Mouse (Mus musculus) thymus, adult 2 months (tissue): ENCODE measurements around the gene Capn15. TPM values are rescaled to one million over a fixed set of nuclear protein-coding genes. Genes with fewer than 3 reads are reported as not detected.

Source experiments
- DNase-seq: peaks from one replicate; pipeline ENCODE4 v3.0.0; 2021
- H3K27ac ChIP-seq: fragments of 200-500 bp; 2 replicates; pipeline ENCODE4 v1.5.1; 2012; ENCODE audit warnings: low read length, control low read depth; ENCODE audit not compliant: control insufficient read depth, insufficient read depth
- H3K27me3 ChIP-seq: fragments of 200-500 bp; 2 replicates; pipeline ENCODE4 v1.6.1; 2012; ENCODE audit warnings: mild to moderate bottlenecking, low read length, moderate library complexity, mixed read lengths; ENCODE audit not compliant: control insufficient read depth, insufficient read depth
- H3K36me3 ChIP-seq: fragments of 200-500 bp; 2 replicates; pipeline ENCODE4 v1.6.1; 2012; ENCODE audit warnings: mild to moderate bottlenecking, low read length, moderate library complexity; ENCODE audit not compliant: control insufficient read depth, insufficient read depth
- H3K4me1 ChIP-seq: fragments of 200-500 bp; replicated peaks from 2 replicates; pipeline ENCODE4 v1.6.1; 2012; ENCODE audit warnings: low read length; ENCODE audit not compliant: control insufficient read depth, insufficient read depth
- H3K4me3 ChIP-seq: fragments of 200-500 bp; 2 replicates; pipeline ENCODE4 v1.5.1; 2012; ENCODE audit warnings: mild to moderate bottlenecking, low read length, control low read depth, moderate library complexity; ENCODE audit not compliant: control insufficient read depth, insufficient read depth
- CTCF ChIP-seq: fragments of 200-500 bp; IDR thresholded peaks from 2 replicates; pipeline ENCODE4 v1.5.1; 2012; ENCODE audit warnings: mild to moderate bottlenecking, control low read depth, low read length, moderate library complexity, borderline replicate concordance; ENCODE audit not compliant: control insufficient read depth, poor library complexity, insufficient read depth; ENCODE audit errors: extremely low read depth
- POLR2A ChIP-seq: fragments of 200-500 bp; IDR thresholded peaks from 2 replicates; pipeline ENCODE4 v1.6.1; 2012; ENCODE audit warnings: mild to moderate bottlenecking, low read length, control low read depth, moderate library complexity; ENCODE audit not compliant: control insufficient read depth, poor library complexity, insufficient read depth; ENCODE audit errors: extremely low read depth
- WGBS: fragments of 180-500 bp; shearing (Covaris S2); methylation state at CpG from one replicate; pipeline ENCODE4 v1.1.7; 2018; 5-methylcytosine and 5-hydroxymethylcytosine counted together
- polyA plus RNA-seq: library from polyadenylated mRNA; depleted of rRNA; stranded (reverse); fragments of >200 nt; gene quantifications from 2 replicates; pipeline ENCODE4 v1.2.3, GENCODE M21; 2012

Capn15 gene
- polyA plus RNA-seq, 1 experiment: 80.7 TPM

- WGBS: 100% methylated on average over 2 of the region's 2 CpGs
- no peaks in the 10 kb centered on the region for H3K4me1 ChIP-seq
- TF ChIP-seq POLR2A: no peak
- no peak for TF ChIP-seq CTCF
Observed at GRCm38 (mm10) chr17:26003864-26004263, 18.3 kb upstream of the Capn15 start.

GRCm38 (mm10) chr17:25998425-25998824 is 12.8 kb upstream of the Capn15 start:
- Histone ChIP-seq H3K4me3 (no peak overlapping the region), H3K36me3 (no peaks in the 10 kb centered on the region), H3K27ac (no peak overlapping the region), H3K27me3 (no peaks in the 10 kb centered on the region), H3K4me1 (no peaks in the 10 kb centered on the region)
- no peak for DNase-seq
- TF ChIP-seq POLR2A (no peak), CTCF (no peak)
- 97% methylated on average over 11 of the region's 11 CpGs for WGBS

More at GRCm38 (mm10) chr17:26003864-26004263, 18.3 kb upstream of the Capn15 start:
- Histone ChIP-seq H3K36me3 (no peaks in the 10 kb centered on the region), H3K27me3 (no peaks in the 10 kb centered on the region), H3K4me3 (no peak overlapping the region), H3K27ac (no peak overlapping the region)
- DNase-seq: no peak

GRCm38 (mm10) chr17:25993489-25993888 is 7.9 kb upstream of the Capn15 start:
- 91% methylated on average over 3 of the region's 3 CpGs for WGBS
- H3K36me3 ChIP-seq: no peaks in the 10 kb centered on the region
- no peaks in the 10 kb centered on the region for H3K4me1 ChIP-seq
- no peaks in the 10 kb centered on the region for H3K27me3 ChIP-seq
- H3K4me3 ChIP-seq: no peak overlapping the region
- TF ChIP-seq POLR2A (no peak), CTCF (no peak)
- H3K27ac ChIP-seq: no peak overlapping the region
- DNase-seq: no peak

- Histone ChIP-seq H3K27ac (no peak overlapping the region), H3K4me3 (no peak overlapping the region), H3K36me3 (no peaks in the 10 kb centered on the region), H3K4me1 (no peaks in the 10 kb centered on the region), H3K27me3 (no peaks in the 10 kb centered on the region)
- no peak for DNase-seq
- WGBS: 95% methylated on average over 4 of the region's 4 CpGs
- TF ChIP-seq POLR2A (no peak), CTCF (no peak)
Observed at GRCm38 (mm10) chr17:25992274-25992673, 6.7 kb upstream of the Capn15 start.

- WGBS: 27% methylated on average over 5 of the region's 5 CpGs
- H3K4me3 ChIP-seq: no peak overlapping the region
- TF ChIP-seq POLR2A (no peak), CTCF (no peak)
Observed at GRCm38 (mm10) chr17:25990331-25990730, 4.7 kb upstream of the Capn15 start.

GRCm38 (mm10) chr17:25984556-25985305 is 865 bp downstream of the Capn15 start:
- Histone ChIP-seq H3K4me3 (peak overlapping the region; percentile 75), H3K4me1 (peaks cover 11% of the 10 kb centered on the region), H3K27ac (no peak overlapping the region), H3K27me3 (no peaks in the 10 kb centered on the region), H3K36me3 (no peaks in the 10 kb centered on the region)
- no peak for TF ChIP-seq POLR2A
- TF ChIP-seq CTCF: no peak
- DNase-seq: no peak
- 10% methylated on average over 17 of the region's 17 CpGs for WGBS

More at GRCm38 (mm10) chr17:25990331-25990730, 4.7 kb upstream of the Capn15 start:
- Histone ChIP-seq H3K36me3 (no peaks in the 10 kb centered on the region), H3K27ac (no peak overlapping the region), H3K4me1 (peaks cover 3% of the 10 kb centered on the region; the same call in 1 of the 2 replicates), H3K27me3 (no peaks in the 10 kb centered on the region)
- DNase-seq: no peak

- Histone ChIP-seq H3K4me3 (no peak overlapping the region), H3K27ac (no peak overlapping the region), H3K4me1 (peaks cover 11% of the 10 kb centered on the region), H3K27me3 (no peaks in the 10 kb centered on the region), H3K36me3 (no peaks in the 10 kb centered on the region)
- 97% methylated on average over 1 of the region's 1 CpGs for WGBS
- no peak for TF ChIP-seq POLR2A
- no peak for TF ChIP-seq CTCF
- no peak for DNase-seq
Observed at GRCm38 (mm10) chr17:25984066-25984465, 1.5 kb downstream of the Capn15 start.
